Mouse (Mus musculus): ENCODE measurements at regions not wholly inside any gene's neighbourhood (a gene's known extent, or its start where the extent isn't known, plus 50 kb on each side); places are given as distances from the start of the nearest gene placed in this dataset.
"Not testable (repeated sequence)": the region's sequence is repeated elsewhere in the genome, so short reads cannot be mapped to it uniquely, and the experiment has no call there.

DNA sequence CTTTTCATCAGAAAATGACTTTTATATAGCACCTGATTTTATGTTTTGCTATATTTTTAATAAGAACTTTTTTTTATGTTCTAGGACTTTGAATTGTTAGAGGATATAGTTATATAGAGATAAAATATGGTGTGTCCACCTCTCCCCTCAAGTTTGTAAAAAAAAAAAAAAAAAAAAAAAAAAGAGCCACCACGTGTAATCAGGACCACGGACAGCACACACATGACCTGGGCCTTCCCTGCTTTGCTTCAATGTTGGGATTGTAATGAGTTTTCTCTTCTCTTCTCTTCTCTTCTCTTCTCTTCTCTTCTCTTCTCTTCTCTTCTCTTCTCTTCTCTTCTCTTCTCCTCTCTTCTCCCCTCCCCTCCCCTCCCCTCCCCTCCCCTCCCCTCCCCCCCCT, 78.5 kb downstream of the 1700010I14Rik start:
- not testable (repeated sequence) for TF ChIP-seq CTCF, EP300 (IDR thresholded peaks at IDR 0.05; ENCODE audit: low read depth)

All from heart, postnatal 0 days (tissue).